13 mouse cellular contexts compared by ENCODE assay signal in the genomic region with DNA sequence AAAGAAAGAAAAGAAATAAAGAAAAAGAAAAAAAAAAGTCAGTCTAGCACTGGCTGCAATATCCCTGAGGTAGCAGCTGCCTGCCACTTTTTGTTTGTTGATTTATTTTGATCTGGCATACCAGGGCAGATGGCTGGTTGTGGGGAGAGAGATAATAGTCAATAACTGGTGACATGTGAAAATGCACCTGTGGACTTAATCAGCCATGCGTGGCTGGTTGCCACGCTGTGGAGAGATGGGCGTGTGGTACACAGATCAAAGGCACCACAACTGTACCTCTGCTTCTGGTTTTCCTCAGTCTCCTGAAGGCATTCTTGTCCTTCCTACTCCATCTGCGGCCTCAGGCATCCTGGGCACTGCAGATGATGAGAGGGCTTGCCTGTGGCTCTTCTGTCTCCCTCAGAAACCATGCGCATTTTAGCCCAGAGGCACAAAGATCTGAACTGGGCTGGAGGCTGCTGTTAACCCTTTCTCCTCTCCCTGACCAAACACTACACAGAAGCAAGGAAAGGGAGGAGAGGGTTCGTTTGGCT.
DNase-seq lines count a peak whose midpoint lies in the region; ATAC-seq and TF ChIP-seq lines count a peak whose summit lies in the region.
"Had no signal": no experiment of that assay in that cellular context is flagged by ENCODE, and none has a peak within 500 bp of the region (broad histone marks: within the 10 kb centered on the region; RNA-seq: fewer than 3 reads in every experiment).

No protein-coding gene starts in this region.

- 49% methylated on average over 6 of the region's 6 CpGs for WGBS in hindbrain, embryonic 14.5 days
- 75% methylated on average over 6 of the region's 6 CpGs for WGBS in hindbrain, embryonic 10.5 days
- 51% methylated on average over 6 of the region's 6 CpGs for WGBS in neural tube, embryonic 13.5 days
- 50% methylated on average over 6 of the region's 6 CpGs for WGBS in neural tube, embryonic 15.5 days
- WGBS in hindbrain, postnatal 0 days = 64% methylated on average over 6 of the region's 6 CpGs

- no peak overlapping the region for H3K4me2 ChIP-seq in hindbrain, embryonic 14.5 days (replicated peaks)
- H3K4me2 ChIP-seq in neural tube, embryonic 13.5 days = no peak overlapping the region
- H3K4me2 ChIP-seq in neural tube, embryonic 15.5 days = no peak overlapping the region
- no peak overlapping the region for H3K4me2 ChIP-seq in hindbrain, postnatal 0 days (ENCODE audit: low read depth, low read length)

- peak; percentile 11; the same call in 1 of the 2 replicates for ATAC-seq in hindbrain, embryonic 14.5 days (ENCODE audit: low FRiP score)
- ATAC-seq in neural tube, embryonic 13.5 days (ENCODE audit: low read depth) = no peak
- ATAC-seq in neural tube, embryonic 15.5 days (ENCODE audit: low FRiP score) = no peak
- ATAC-seq in hindbrain, postnatal 0 days = 0 out of 2 replicates have a peak, but pooled peaks have one; percentile 56
- ATAC-seq: activated CD4-positive, CD25-positive, alpha-beta regulatory T cell, adult 4 months; CD4-positive, CD25-positive, alpha-beta regulatory T cell, adult 4 months; intestine, postnatal 0 days had no signal

- intact Hi-C loops in gastrocnemius, adult 2 months (cut with DNase I) = no loop called here

- no peaks in the 10 kb centered on the region for H3K27me3 ChIP-seq in hindbrain, embryonic 14.5 days (ENCODE audit: control insufficient read depth, insufficient read depth, low read length)
- H3K27me3 ChIP-seq in hindbrain, embryonic 10.5 days (ENCODE audit: insufficient read depth, poor library complexity, severe bottlenecking) = no peaks in the 10 kb centered on the region
- no peaks in the 10 kb centered on the region for H3K27me3 ChIP-seq in neural tube, embryonic 13.5 days
- no peaks in the 10 kb centered on the region for H3K27me3 ChIP-seq in neural tube, embryonic 15.5 days (replicated peaks)
- H3K27me3 ChIP-seq in hindbrain, postnatal 0 days (ENCODE audit: insufficient read depth, low read length) = no peaks in the 10 kb centered on the region

- H3K9ac ChIP-seq in hindbrain, embryonic 14.5 days = no peak overlapping the region
- H3K9ac ChIP-seq in neural tube, embryonic 13.5 days = no peak overlapping the region
- no peak overlapping the region for H3K9ac ChIP-seq in neural tube, embryonic 15.5 days (replicated peaks)
- H3K9ac ChIP-seq in hindbrain, postnatal 0 days (replicated peaks; ENCODE audit: low read length) = no peak overlapping the region

- no peak for DNase-seq in hindbrain, embryonic 14.5 days (ENCODE audit: low spot score)
- DNase-seq in hindbrain, embryonic 10.5 days (ENCODE audit: low spot score) = no peak
- DNase-seq in hindbrain, postnatal 0 days (ENCODE audit: low spot score) = peak; percentile 48
- DNase-seq in retina, embryonic 14.5 days (ENCODE audit: low spot score) = peak; percentile 37
- DNase-seq in layer of hippocampus, adult 8-10 months (ENCODE audit: low spot score in 2 of 2) = no peak
- no peak for DNase-seq in gastrocnemius, adult 2 months
- DNase-seq: cerebellum, adult 9-11 months had no signal

- no peaks in the 10 kb centered on the region for H3K4me1 ChIP-seq in hindbrain, embryonic 14.5 days (replicated peaks; ENCODE audit: control insufficient read depth, insufficient read depth, low read length)
- peaks cover 10% of the 10 kb centered on the region; the same call in 1 of the 2 replicates for H3K4me1 ChIP-seq in hindbrain, embryonic 10.5 days (replicated peaks)
- peaks cover 26% of the 10 kb centered on the region for H3K4me1 ChIP-seq in neural tube, embryonic 13.5 days (replicated peaks)
- peaks cover 6% of the 10 kb centered on the region; the same call in 1 of the 2 replicates for H3K4me1 ChIP-seq in neural tube, embryonic 15.5 days
- H3K4me1 ChIP-seq in hindbrain, postnatal 0 days (ENCODE audit: insufficient read depth, low read length) = no peaks in the 10 kb centered on the region

- no peaks in the 10 kb centered on the region for H3K36me3 ChIP-seq in hindbrain, embryonic 14.5 days (replicated peaks; ENCODE audit: control insufficient read depth, insufficient read depth)
- H3K36me3 ChIP-seq in hindbrain, embryonic 10.5 days = no peaks in the 10 kb centered on the region
- no peaks in the 10 kb centered on the region for H3K36me3 ChIP-seq in neural tube, embryonic 13.5 days
- H3K36me3 ChIP-seq in neural tube, embryonic 15.5 days = no peaks in the 10 kb centered on the region
- no peaks in the 10 kb centered on the region for H3K36me3 ChIP-seq in hindbrain, postnatal 0 days (ENCODE audit: insufficient read depth, low read length)

- TF ChIP-seq CTCF in hindbrain, postnatal 0 days (IDR thresholded peaks at IDR 0.05; ENCODE audit: low read depth) = no peak
- no peak for TF ChIP-seq CTCF in gastrocnemius, adult 2 months (IDR thresholded peaks at IDR 0.05)

- H3K4me3 ChIP-seq in hindbrain, embryonic 14.5 days (replicated peaks; ENCODE audit: low read length) = no peak overlapping the region
- no peak overlapping the region for H3K4me3 ChIP-seq in hindbrain, embryonic 10.5 days
- H3K4me3 ChIP-seq in neural tube, embryonic 13.5 days = no peak overlapping the region
- H3K4me3 ChIP-seq in neural tube, embryonic 15.5 days (replicated peaks) = no peak overlapping the region
- H3K4me3 ChIP-seq in hindbrain, postnatal 0 days (ENCODE audit: low read length) = no peak overlapping the region
- no peak overlapping the region for H3K4me3 ChIP-seq in gastrocnemius, adult 2 months
- H3K4me3 ChIP-seq: heart, adult 2 months had no signal

- H3K9me3 ChIP-seq in hindbrain, embryonic 14.5 days (ENCODE audit: control insufficient read depth, low read length) = no peaks in the 10 kb centered on the region
- no peaks in the 10 kb centered on the region for H3K9me3 ChIP-seq in hindbrain, embryonic 10.5 days
- H3K9me3 ChIP-seq in neural tube, embryonic 13.5 days = no peaks in the 10 kb centered on the region
- no peaks in the 10 kb centered on the region for H3K9me3 ChIP-seq in neural tube, embryonic 15.5 days (replicated peaks)
- H3K9me3 ChIP-seq in hindbrain, postnatal 0 days (ENCODE audit: low read length) = no peaks in the 10 kb centered on the region

- H3K27ac ChIP-seq in hindbrain, embryonic 14.5 days = no peak overlapping the region
- H3K27ac ChIP-seq in hindbrain, embryonic 10.5 days = no peak overlapping the region
- peak overlapping the region; percentile 54 for H3K27ac ChIP-seq in neural tube, embryonic 13.5 days (replicated peaks)
- no peak overlapping the region for H3K27ac ChIP-seq in neural tube, embryonic 15.5 days (replicated peaks)
- no peak overlapping the region for H3K27ac ChIP-seq in hindbrain, postnatal 0 days
- no peak overlapping the region for H3K27ac ChIP-seq in gastrocnemius, adult 2 months
- H3K27ac ChIP-seq: heart, adult 2 months had no signal

Comparison
In these comparisons a context has a peak if more than half of its experiments do, and no peak if none do; other contexts are left out.
1. DNase-seq: peak in hindbrain, postnatal 0 days (single experiment) and retina, embryonic 14.5 days (single experiment); none in hindbrain, embryonic 14.5 days (single experiment), hindbrain, embryonic 10.5 days (single experiment), layer of hippocampus, adult 8-10 months (0 of 2) and gastrocnemius, adult 2 months (single experiment).
2. ATAC-seq: peak in hindbrain, embryonic 14.5 days (single experiment) and hindbrain, postnatal 0 days (single experiment); none in neural tube, embryonic 13.5 days (single experiment) and neural tube, embryonic 15.5 days (single experiment).